Mouse (Mus musculus) bone marrow, adult 2 months (tissue): ENCODE data around the gene Rbm26.

Source experiments
- CTCF ChIP-seq: fragments of 200-500 bp; IDR thresholded peaks from 2 replicates; pipeline ENCODE4 v1.5.1; 2011; ENCODE audit warnings: low read length, control low read depth; ENCODE audit not compliant: control insufficient read depth, insufficient read depth
- POLR2A ChIP-seq: fragments of 200-500 bp; IDR thresholded peaks from 2 replicates; pipeline ENCODE4 v1.6.1; 2011; ENCODE audit warnings: low read depth, mild to moderate bottlenecking, control low read depth, low read length, borderline replicate concordance; ENCODE audit not compliant: control insufficient read depth

- no peak for TF ChIP-seq POLR2A
- no peak for TF ChIP-seq CTCF
Measured at GRCm38 (mm10) chr14:105225790-105226189, 48.7 kb upstream of the Rbm26 start.
